19 mouse cellular contexts compared by ENCODE assay signal in the genomic region with DNA sequence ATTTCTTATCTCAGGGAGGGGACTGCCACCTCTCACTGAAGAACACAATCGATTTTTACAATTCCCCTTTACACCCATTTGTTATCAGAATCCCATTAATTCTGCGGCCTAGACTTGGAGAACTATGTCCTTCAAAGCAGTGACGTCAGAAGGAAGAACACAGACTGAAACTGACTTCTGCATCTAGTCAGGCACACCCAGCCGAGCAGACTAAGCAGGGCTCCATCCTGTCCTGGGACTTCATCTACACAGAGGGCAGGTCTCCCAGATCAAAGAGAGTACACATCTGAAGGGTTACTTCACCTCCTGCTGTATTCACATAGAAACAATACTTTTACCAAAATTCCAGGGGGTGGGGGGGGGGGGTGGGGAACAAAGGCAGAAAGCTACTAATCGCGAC.
DNase-seq lines count a peak whose midpoint lies in the region; ATAC-seq and TF ChIP-seq lines count a peak whose summit lies in the region.
"Had no signal": no experiment of that assay in that cellular context is flagged by ENCODE, and none has a peak within 500 bp of the region (broad histone marks: within the 10 kb centered on the region; RNA-seq: fewer than 3 reads in every experiment).

No protein-coding gene starts in this region.

- peak; percentile 25 to 69 for DNase-seq in adrenal gland, adult (ENCODE audit: inconsistent age in 2 of 2, low spot score in 1 of 2)
- no peak for DNase-seq in adrenal gland, adult 8-10 months
- no peak for DNase-seq in hindbrain, postnatal 0 days (ENCODE audit: low spot score)
- DNase-seq in hindbrain, embryonic 10.5 days (ENCODE audit: low spot score) = no peak
- DNase-seq in liver, postnatal 0 days = no peak
- no peak for DNase-seq in cerebellum, postnatal 14 days
- DNase-seq: adrenal gland, postnatal 10 days; cerebellum, adult 2 months; forebrain, postnatal 0 days; kidney, postnatal 14 days; left cerebral cortex, postnatal 4 days; liver, embryonic 13.5 days; midbrain, embryonic 14.5 days; spleen, adult 18-20 months; thymus, postnatal 14 days had no signal

- no peaks in the 10 kb centered on the region for H3K36me3 ChIP-seq in hindbrain, postnatal 0 days (ENCODE audit: insufficient read depth, low read length)
- peaks cover 11% of the 10 kb centered on the region; the same call in 1 of the 2 replicates for H3K36me3 ChIP-seq in hindbrain, embryonic 10.5 days
- no peaks in the 10 kb centered on the region for H3K36me3 ChIP-seq in midbrain, embryonic 15.5 days (replicated peaks)
- no peaks in the 10 kb centered on the region for H3K36me3 ChIP-seq in midbrain, embryonic 16.5 days (ENCODE audit: control insufficient read depth, insufficient read depth, low read length)
- H3K36me3 ChIP-seq in liver, postnatal 0 days (replicated peaks; ENCODE audit: insufficient read depth, low read length) = no peaks in the 10 kb centered on the region
- H3K36me3 ChIP-seq: liver, embryonic 13.5 days had no signal

- TF ChIP-seq EP300 in liver, postnatal 0 days (IDR thresholded peaks at IDR 0.05; ENCODE audit: low read depth) = no peak

- peaks cover 11% of the 10 kb centered on the region; the same call in 1 of the 2 replicates for H3K4me1 ChIP-seq in hindbrain, postnatal 0 days (ENCODE audit: insufficient read depth, low read length)
- peaks cover 49% of the 10 kb centered on the region for H3K4me1 ChIP-seq in hindbrain, embryonic 10.5 days (replicated peaks)
- peaks cover 9% of the 10 kb centered on the region; the same call in 1 of the 2 replicates for H3K4me1 ChIP-seq in midbrain, embryonic 15.5 days
- H3K4me1 ChIP-seq in midbrain, embryonic 16.5 days (ENCODE audit: control insufficient read depth, insufficient read depth, low read length) = peaks cover 7% of the 10 kb centered on the region
- peaks cover 17% of the 10 kb centered on the region for H3K4me1 ChIP-seq in liver, postnatal 0 days (ENCODE audit: insufficient read depth)

- 0 out of 2 replicates have a peak, but pooled peaks have one; percentile 38 for ATAC-seq in hindbrain, postnatal 0 days
- ATAC-seq in midbrain, embryonic 15.5 days (replicated peaks) = peak; percentile 57; the same call in 1 of the 2 replicates
- ATAC-seq in midbrain, embryonic 16.5 days = no peak
- no peak for ATAC-seq in liver, postnatal 0 days
- ATAC-seq: CD4-positive, CD25-positive, alpha-beta regulatory T cell, adult 4 months; forebrain, postnatal 0 days had no signal

- no peak overlapping the region for H3K9ac ChIP-seq in hindbrain, postnatal 0 days (replicated peaks; ENCODE audit: low read length)
- H3K9ac ChIP-seq in midbrain, embryonic 15.5 days = no peak overlapping the region
- H3K9ac ChIP-seq in midbrain, embryonic 16.5 days (ENCODE audit: low read depth, low read length) = no peak overlapping the region
- H3K9ac ChIP-seq in liver, postnatal 0 days (replicated peaks) = no peak overlapping the region
- H3K9ac ChIP-seq: forebrain, postnatal 0 days; liver, embryonic 13.5 days had no signal

- no peaks in the 10 kb centered on the region for H3K27me3 ChIP-seq in hindbrain, postnatal 0 days (ENCODE audit: insufficient read depth, low read length)
- no peaks in the 10 kb centered on the region for H3K27me3 ChIP-seq in hindbrain, embryonic 10.5 days (ENCODE audit: insufficient read depth, poor library complexity, severe bottlenecking)
- no peaks in the 10 kb centered on the region for H3K27me3 ChIP-seq in midbrain, embryonic 15.5 days (replicated peaks)
- H3K27me3 ChIP-seq in midbrain, embryonic 16.5 days (ENCODE audit: control insufficient read depth, insufficient read depth, low read depth, low read length) = no peaks in the 10 kb centered on the region
- no peaks in the 10 kb centered on the region for H3K27me3 ChIP-seq in liver, postnatal 0 days (ENCODE audit: insufficient read depth, low read length)
- H3K27me3 ChIP-seq: liver, embryonic 13.5 days had no signal

- no peak for TF ChIP-seq CTCF in hindbrain, postnatal 0 days (IDR thresholded peaks at IDR 0.05; ENCODE audit: low read depth)
- no peak for TF ChIP-seq CTCF in liver, postnatal 0 days (IDR thresholded peaks at IDR 0.05; ENCODE audit: low read depth)

- H3K4me3 ChIP-seq in hindbrain, postnatal 0 days (ENCODE audit: low read length) = no peak overlapping the region
- no peak overlapping the region for H3K4me3 ChIP-seq in hindbrain, embryonic 10.5 days
- no peak overlapping the region for H3K4me3 ChIP-seq in midbrain, embryonic 15.5 days
- H3K4me3 ChIP-seq in midbrain, embryonic 16.5 days (ENCODE audit: low read depth, low read length) = no peak overlapping the region
- H3K4me3 ChIP-seq in liver, postnatal 0 days (ENCODE audit: low read depth, low read length) = no peak overlapping the region
- H3K4me3 ChIP-seq: liver, embryonic 13.5 days had no signal

- H3K4me2 ChIP-seq in hindbrain, postnatal 0 days (ENCODE audit: low read depth, low read length) = no peak overlapping the region
- no peak overlapping the region for H3K4me2 ChIP-seq in midbrain, embryonic 15.5 days
- no peak overlapping the region for H3K4me2 ChIP-seq in midbrain, embryonic 16.5 days (ENCODE audit: low read length)
- H3K4me2 ChIP-seq in liver, postnatal 0 days (ENCODE audit: low read depth, low read length) = no peak overlapping the region
- H3K4me2 ChIP-seq: heart, embryonic 11.5 days; liver, embryonic 13.5 days had no signal

- H3K27ac ChIP-seq in hindbrain, postnatal 0 days = no peak overlapping the region
- no peak overlapping the region for H3K27ac ChIP-seq in hindbrain, embryonic 10.5 days
- H3K27ac ChIP-seq in midbrain, embryonic 15.5 days = no peak overlapping the region
- no peak overlapping the region for H3K27ac ChIP-seq in midbrain, embryonic 16.5 days (ENCODE audit: low read length)
- no peak overlapping the region for H3K27ac ChIP-seq in liver, postnatal 0 days (ENCODE audit: low read depth)
- H3K27ac ChIP-seq: liver, embryonic 13.5 days had no signal

- 61% methylated on average over 6 of the region's 6 CpGs for WGBS in hindbrain, postnatal 0 days
- 56% methylated on average over 6 of the region's 6 CpGs for WGBS in hindbrain, embryonic 10.5 days
- 57% methylated on average over 6 of the region's 6 CpGs for WGBS in midbrain, embryonic 15.5 days
- WGBS in midbrain, embryonic 16.5 days = 57% methylated on average over 6 of the region's 6 CpGs
- 52% methylated on average over 6 of the region's 6 CpGs for WGBS in liver, postnatal 0 days (ENCODE audit: insufficient replicate concordance)

- H3K9me3 ChIP-seq in hindbrain, postnatal 0 days (ENCODE audit: low read length) = no peaks in the 10 kb centered on the region
- H3K9me3 ChIP-seq in hindbrain, embryonic 10.5 days = no peaks in the 10 kb centered on the region
- no peaks in the 10 kb centered on the region for H3K9me3 ChIP-seq in midbrain, embryonic 15.5 days
- H3K9me3 ChIP-seq in midbrain, embryonic 16.5 days (replicated peaks; ENCODE audit: control insufficient read depth, low read length, poor library complexity, severe bottlenecking) = no peaks in the 10 kb centered on the region
- H3K9me3 ChIP-seq in liver, postnatal 0 days (ENCODE audit: low read length) = no peaks in the 10 kb centered on the region
- H3K9me3 ChIP-seq: liver, embryonic 13.5 days had no signal

Comparison
In these comparisons a context has a peak if more than half of its experiments do, and no peak if none do; other contexts are left out.
1. DNase-seq: peak in adrenal gland, adult (2 of 2); none in adrenal gland, adult 8-10 months (single experiment), hindbrain, postnatal 0 days (single experiment), hindbrain, embryonic 10.5 days (single experiment), liver, postnatal 0 days (single experiment) and cerebellum, postnatal 14 days (0 of 2).
2. ATAC-seq: peak in hindbrain, postnatal 0 days (single experiment) and midbrain, embryonic 15.5 days (single experiment); none in midbrain, embryonic 16.5 days (single experiment) and liver, postnatal 0 days (single experiment).